Mouse (Mus musculus) heart, adult 11 months (tissue): ENCODE measurements around the gene Pitpnm1.

Experiments
- DNase-seq: peaks from one replicate; pipeline ENCODE4 v3.0.0; 2022

Pitpnm1 gene

GRCm38 (mm10) chr19:4070311-4070710 is 29.5 kb upstream of the Pitpnm1 start:
- DNase-seq, result no peak

DNA sequence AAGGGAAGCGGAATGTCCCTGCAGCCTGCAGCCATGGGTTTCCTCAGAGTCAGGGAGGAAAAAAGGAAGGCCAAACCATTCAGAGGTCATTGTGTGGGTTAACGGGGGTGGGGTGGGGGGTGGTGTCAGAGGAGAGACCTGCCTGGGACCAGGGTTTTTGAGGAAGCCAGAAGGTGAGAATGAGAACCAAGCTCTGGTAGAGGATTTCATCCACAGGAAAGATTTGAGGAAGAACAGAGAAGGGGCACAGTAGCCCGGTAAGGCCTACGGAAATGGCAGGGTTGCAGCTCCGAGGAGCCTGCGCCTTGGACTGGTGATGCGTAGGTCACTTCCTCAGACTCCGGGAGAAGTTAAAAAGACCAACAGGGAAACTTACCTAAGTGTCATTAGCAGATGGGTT is 29.0 kb upstream of the Pitpnm1 start:
- DNase-seq, result no peak

DNA sequence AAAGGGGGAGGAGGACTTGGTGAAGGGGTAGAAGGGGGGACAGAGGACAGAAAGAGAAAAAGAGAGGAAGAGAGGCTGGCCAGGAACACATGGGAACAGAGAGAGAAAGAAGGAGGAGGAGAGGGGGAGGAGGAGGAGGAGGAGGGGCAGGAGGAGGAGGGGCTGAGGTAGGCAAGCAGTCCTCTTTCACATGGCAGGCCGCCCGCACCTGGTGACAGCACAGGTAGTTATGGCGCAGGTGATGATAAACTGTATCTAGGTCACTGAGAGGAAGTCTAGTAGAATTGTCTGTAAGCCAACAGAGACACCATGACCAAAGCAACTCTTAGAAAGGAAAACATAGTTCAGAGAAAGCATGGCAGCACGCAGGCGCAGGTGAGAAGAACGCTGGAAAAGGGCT is 28.4 kb upstream of the Pitpnm1 start:
- DNase-seq, result no peak

GRCm38 (mm10) chr19:4072706-4073424 is 26.9 kb upstream of the Pitpnm1 start:
- no peak for DNase-seq

DNA sequence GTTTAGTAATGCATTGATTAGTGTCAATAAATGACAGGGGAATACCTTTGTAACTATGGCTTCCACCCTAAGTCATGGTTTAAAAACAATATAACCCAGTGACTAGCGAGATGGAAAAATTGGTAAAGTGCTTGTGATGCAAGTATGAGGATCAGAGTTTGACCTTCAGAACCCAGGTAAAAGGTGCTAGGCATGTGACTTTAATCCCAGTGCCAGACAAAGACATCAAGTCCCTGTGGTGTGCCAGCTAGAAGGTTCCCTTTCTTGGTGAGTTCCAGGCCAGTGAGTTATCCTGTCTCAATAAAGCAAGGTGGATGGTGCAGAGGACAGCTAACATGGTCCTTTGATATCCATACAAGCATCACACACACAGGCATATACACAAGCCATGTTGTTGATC is 24.3 kb upstream of the Pitpnm1 start:
- no peak for DNase-seq

DNA sequence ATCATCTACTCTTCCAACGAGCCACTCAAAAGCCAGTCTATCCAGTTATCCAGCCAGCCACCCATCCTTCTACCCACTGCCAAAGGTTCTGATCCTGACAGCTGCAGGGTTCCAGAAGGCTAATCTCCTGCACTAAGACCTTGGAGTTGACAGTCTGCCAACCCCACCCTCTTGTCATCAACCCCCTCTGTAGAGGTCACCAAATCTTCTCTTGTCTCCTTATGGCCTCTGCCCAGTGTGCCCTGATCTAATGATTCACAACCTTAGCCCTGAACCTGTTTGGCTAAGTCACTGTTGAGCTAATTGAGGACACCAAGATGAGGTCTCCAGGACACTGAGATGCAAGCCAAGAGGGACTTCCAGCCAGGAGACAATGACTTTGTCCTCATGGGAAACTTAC is 20.2 kb upstream of the Pitpnm1 start:
- peak; percentile 79 for DNase-seq

DNA sequence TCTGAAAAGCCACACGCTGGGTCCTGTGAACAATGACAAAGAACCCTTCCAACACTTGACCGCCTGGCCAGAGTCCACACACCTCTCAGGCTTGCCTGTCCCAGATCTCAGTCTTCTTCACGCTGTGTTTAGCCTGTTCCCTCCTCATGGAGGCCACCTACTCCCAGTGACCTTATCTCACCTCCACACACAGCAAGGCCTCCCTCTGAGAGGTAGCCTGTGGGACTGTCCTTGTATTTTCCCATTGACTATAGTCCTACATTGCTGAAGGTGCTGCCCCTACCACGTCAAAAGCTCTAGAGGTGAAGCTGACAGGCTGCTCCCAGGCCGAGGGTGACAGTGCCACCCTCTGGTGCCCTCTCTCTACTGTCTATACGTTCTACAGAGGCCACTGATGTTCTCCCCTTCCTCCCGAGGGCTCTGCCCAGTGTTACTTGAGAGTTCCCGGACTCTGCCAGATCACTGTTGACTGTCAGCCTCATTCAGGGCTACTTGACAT is 19.2 kb upstream of the Pitpnm1 start:
- DNase-seq, result peak; percentile 85

- DNase-seq, result peak; percentile 86
Observed at GRCm38 (mm10) chr19:4081394-4081793, 18.4 kb upstream of the Pitpnm1 start, which contains the start of gene Cabp2. Cabp2 (plus strand) TSS chr19:4081578.

DNA sequence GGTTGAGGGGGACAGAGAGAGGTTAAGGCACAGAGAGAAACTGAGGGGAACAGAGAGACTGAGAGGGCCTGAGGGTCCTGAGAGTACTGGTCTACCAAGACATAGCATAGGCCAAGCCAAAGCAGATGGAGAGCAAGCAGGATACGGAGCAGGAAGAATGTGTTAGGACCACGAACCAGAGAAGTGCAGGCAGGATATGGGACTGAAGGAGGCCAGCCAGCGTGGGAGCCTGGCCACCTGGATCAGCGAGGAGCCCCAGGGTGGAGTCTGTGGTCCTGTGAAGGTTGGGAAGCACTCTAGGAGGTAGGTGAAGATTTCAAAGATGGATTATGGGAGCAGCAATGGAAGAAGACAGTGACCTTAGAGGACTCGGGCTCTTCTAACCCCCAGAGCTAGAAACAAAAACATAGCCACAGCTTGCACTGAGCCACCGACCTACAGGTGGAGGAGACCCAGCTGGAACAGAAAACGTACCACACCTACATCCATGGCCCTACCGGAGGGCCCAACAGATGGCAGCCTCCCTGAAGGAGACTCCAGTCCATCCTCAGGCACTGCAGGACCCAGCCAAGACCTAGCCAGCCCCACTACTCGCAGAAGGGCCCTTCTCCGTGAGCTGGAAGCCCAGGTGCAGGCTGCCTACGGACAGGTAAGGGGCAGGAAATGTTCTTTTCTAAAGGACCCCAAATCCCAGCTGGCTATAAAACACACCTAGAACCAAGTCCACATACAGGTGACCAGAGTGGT is 17.4 kb upstream of the Pitpnm1 start:
- DNase-seq, result peak; percentile 87

GRCm38 (mm10) chr19:4083316-4083715 is 16.5 kb upstream of the Pitpnm1 start:
- peak; percentile 79 for DNase-seq

DNA sequence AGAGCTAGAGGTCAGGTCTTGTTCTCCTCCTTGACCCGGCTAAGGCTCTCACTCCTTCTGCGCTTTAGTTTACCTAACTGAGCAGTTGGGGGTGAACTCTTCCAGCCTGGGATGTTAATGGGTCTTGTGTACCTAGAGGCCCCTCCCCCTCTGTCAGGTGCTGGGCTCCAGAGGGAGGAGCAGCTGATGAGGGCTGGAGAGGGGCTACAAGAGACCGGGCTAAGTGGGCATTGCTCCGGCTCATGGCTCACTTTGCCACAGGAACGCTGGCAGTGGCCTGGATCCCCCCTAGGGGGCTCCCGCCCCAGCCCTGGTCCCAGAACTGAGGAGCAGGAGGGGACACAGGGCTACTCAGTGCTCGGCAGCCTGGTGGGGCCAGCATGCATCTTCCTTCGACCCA is 16.0 kb upstream of the Pitpnm1 start:
- peak; percentile 89 for DNase-seq

- no peak for DNase-seq
Observed at GRCm38 (mm10) chr19:4084984-4085383, 14.8 kb upstream of the Pitpnm1 start.

- peak; percentile 82 for DNase-seq
Observed at GRCm38 (mm10) chr19:4086156-4086555, 13.6 kb upstream of the Pitpnm1 start.

- DNase-seq, result peak; percentile 78
Observed at GRCm38 (mm10) chr19:4087090-4087489, 12.7 kb upstream of the Pitpnm1 start.

DNA sequence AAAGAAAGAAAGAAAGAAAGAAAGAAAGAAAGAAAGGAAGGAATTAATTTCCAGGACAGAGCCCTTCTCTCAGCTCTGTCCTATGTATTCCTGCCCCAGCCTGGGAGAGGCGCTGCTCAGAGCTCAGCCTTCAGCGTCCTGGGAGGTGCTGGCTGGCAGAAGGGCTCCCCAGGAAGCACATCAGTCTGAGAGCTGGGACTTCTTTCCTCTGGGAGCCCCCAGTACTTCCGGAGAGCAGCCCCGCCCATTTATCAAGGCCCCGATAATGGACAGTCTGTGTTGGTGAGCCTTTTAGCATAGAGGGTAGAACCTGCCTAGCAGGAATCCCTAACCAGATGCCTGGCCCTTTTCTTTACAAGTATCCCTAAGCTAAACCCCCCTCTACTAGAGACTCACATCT is 11.7 kb upstream of the Pitpnm1 start:
- no peak for DNase-seq

DNA sequence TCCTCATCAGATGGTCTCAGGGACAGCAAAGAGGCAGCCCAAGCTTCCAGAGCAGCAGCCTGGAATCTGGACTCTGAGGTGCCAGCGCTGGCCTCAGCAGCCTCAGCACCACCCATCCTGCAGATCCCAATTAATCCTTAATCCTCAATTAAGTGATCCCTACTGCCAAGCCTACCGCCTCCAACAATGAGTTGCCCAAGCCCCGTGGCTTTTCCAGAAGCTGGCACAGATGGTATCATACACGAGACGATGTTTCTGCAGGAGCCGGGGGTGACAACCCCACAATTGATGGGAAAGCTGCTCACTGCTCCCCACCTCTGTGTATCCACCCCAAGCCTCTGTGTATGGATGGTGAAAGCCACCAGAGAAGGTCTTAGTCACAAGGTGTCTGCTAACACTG is 10.7 kb upstream of the Pitpnm1 start:
- DNase-seq, result no peak

- DNase-seq, result no peak
Observed at GRCm38 (mm10) chr19:4090446-4090845, 9.4 kb upstream of the Pitpnm1 start.

GRCm38 (mm10) chr19:4091383-4091782 is 8.4 kb upstream of the Pitpnm1 start:
- DNase-seq, result no peak

DNA sequence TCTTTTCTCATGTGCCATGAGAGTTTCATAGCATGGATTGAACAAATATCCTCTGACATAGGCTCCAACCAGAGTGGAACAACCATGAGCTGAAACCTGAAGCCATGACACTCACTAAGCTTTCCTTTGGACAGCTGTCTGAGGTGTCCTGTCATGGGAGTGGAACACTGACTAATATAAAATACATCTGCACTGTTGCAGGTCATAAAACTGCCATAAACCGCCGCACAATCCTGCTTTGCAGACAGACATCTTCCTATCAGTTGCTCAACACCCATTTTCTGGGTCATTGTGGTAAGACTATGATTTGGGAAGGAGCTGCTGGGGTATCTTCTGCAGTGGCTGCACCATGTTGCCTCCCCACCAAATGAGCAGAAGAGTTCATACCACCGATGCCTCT is 7.0 kb upstream of the Pitpnm1 start:
- no peak for DNase-seq

GRCm38 (mm10) chr19:4093772-4094171 is 6.0 kb upstream of the Pitpnm1 start:
- DNase-seq, result no peak

GRCm38 (mm10) chr19:4094348-4094747 is 5.5 kb upstream of the Pitpnm1 start:
- no peak for DNase-seq

DNA sequence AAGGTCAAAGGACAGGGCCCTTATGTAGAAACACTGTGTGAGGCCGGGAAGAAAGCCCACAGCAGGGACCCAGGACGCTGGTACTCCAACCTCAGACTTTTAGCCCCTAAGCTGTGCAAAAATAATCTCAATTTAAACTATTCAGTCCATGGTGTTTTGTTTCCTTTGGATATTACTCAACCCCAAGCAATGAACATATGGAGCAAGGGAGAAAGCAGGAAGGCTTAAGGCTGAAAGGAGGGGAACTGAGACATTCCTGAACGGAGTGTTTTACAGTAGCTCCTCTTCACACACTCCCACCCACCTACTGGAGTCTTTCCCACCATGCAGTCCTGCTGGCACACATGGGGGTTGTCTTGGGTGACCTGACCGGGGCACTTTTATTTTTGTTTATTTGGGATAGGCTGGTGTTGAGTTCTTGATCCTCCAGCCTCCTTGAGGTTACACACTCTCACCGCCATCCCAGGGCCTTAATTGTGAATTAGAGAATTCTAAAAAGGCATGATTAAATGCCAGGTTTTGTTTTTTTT is 5.0 kb upstream of the Pitpnm1 start:
- DNase-seq, result no peak

DNA sequence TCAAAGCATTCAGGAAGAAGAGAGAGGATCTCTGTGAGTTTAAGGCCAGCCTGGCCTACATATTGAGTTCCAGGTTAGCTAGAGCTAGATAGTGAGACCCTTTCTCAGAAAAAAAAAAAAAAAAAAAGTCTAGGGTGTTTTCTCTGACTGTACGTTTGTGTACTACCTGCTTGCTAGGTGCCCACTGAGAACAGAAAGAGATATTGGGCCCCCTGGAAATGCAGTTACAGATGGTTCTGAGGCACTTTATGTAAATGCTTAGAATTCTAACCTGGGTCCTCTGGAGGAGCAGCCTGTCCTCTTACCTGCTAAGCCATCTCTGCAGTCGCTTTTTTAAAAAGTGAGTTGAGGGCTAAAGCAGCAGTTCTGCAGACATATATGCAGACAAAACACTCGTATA is 4.0 kb upstream of the Pitpnm1 start:
- no peak for DNase-seq
